Mouse (Mus musculus): Measurements from ENCODE around the gene Hjurp.

GRCm38 (mm10) chr1:88299529-88299945, 22.1 kb upstream of the Hjurp start:
- TF ChIP-seq CTCF (IDR thresholded peaks at IDR 0.05; ENCODE audit: low read depth, low read length) = no peak
- no peak for TF ChIP-seq POLR2A (IDR thresholded peaks at IDR 0.05; ENCODE audit: insufficient read depth, low read length)

Data from ES-Bruce4 (cell line).